Mouse (Mus musculus) stomach, embryonic 16.5 days (tissue): Measurements from ENCODE around the gene Ppm1j. TPM values are rescaled to one million over a fixed set of nuclear protein-coding genes. Genes with fewer than 3 reads are reported as not detected.

Experiments used
- ATAC-seq: fragments of 200-750 bp; cut with Nextera tagmentation; 2 replicates; pipeline ENCODE4 v1.8.0; 2017; ENCODE audit warnings: moderate number of reproducible peaks, moderate TSS enrichment; ENCODE audit not compliant: insufficient read depth, low FRiP score
- H3K27ac ChIP-seq: fragments of 300-500 bp; sonication (generic); 2 replicates; pipeline ENCODE4 v1.5.1; 2014; ENCODE audit warnings: low read length
- H3K27me3 ChIP-seq: fragments of 300-500 bp; sonication (generic); 2 replicates; pipeline ENCODE4 v1.6.1; 2014; ENCODE audit warnings: low read length, control low read depth, mixed read lengths; ENCODE audit not compliant: control insufficient read depth, insufficient read depth
- H3K36me3 ChIP-seq: fragments of 300-500 bp; sonication (generic); 2 replicates; pipeline ENCODE4 v1.6.1; 2014; ENCODE audit warnings: low read length; ENCODE audit not compliant: control insufficient read depth, insufficient read depth
- H3K4me1 ChIP-seq: fragments of 300-500 bp; sonication (generic); 2 replicates; pipeline ENCODE4 v1.6.1; 2014; ENCODE audit warnings: low read length, control low read depth, mixed read lengths; ENCODE audit not compliant: control insufficient read depth, insufficient read depth
- H3K4me2 ChIP-seq: fragments of 300-500 bp; sonication (generic); 2 replicates; pipeline ENCODE4 v1.6.1; 2014; ENCODE audit warnings: low read depth, low read length, mixed read lengths
- H3K4me3 ChIP-seq: fragments of 300-500 bp; sonication (generic); replicated peaks from 2 replicates; pipeline ENCODE4 v1.5.1; 2014; ENCODE audit warnings: mild to moderate bottlenecking, low read length
- H3K9ac ChIP-seq: fragments of 300-500 bp; sonication (generic); 2 replicates; pipeline ENCODE4 v1.6.1; 2014; ENCODE audit warnings: low read length
- H3K9me3 ChIP-seq: fragments of 300-500 bp; sonication (generic); replicated peaks from 2 replicates; pipeline ENCODE4 v1.6.1; 2016; ENCODE audit warnings: low read length, control low read depth; ENCODE audit not compliant: control insufficient read depth
- whole genome bisulfite sequencing: fragments of 180-500 bp; shearing (Covaris S2); extraction: QIAGEN DNeasy Blood & Tissue Kit; methylation state at CpG from one replicate; pipeline ENCODE4 v1.1.7; 2014; 5-methylcytosine and 5-hydroxymethylcytosine counted together
- polyA plus RNA-seq: library from polyadenylated mRNA; unstranded; fragments of >200 nt; fragmentation: Nextera tagmentation; extraction: Ambion mirVana; gene quantifications from 2 replicates; pipeline ENCODE4 v1.2.1, GENCODE M21; 2015

The Ppm1j gene
- polyA plus RNA-seq, 1 experiment from 2014 or later = 3.6 TPM

DNA sequence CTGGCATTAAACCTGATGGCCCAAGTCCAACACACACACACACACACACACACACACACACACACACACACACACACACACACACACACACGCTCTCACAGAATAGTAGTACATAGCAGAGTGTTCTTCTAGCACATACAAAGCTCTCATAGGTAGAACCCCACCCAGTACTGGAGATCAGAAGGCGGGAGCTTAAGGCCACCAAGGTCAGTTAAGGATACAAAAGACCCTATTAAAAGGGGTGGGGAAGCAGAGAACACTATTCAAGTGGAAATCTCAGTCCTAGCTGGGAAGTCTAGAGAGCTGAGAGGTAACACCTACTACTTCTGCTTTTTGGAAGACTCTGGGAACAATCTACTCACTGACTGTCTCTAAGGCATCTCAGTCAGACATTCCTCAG lies 34.5 kb downstream of the Ppm1j start:
- H3K4me2 ChIP-seq = no peak overlapping the region

GRCm38 (mm10) chr3:104816130-104816529 lies 35.3 kb downstream of the Ppm1j start:
- 85% methylated on average over 7 of the region's 7 CpGs for WGBS
- H3K4me3 ChIP-seq = no peak overlapping the region
- H3K4me1 ChIP-seq = peaks cover 31% of the 10 kb centered on the region
- H3K4me2 ChIP-seq = peak overlapping the region; percentile 73; the same call in 1 of the 2 replicates
- no peaks in the 10 kb centered on the region for H3K9me3 ChIP-seq
- no peaks in the 10 kb centered on the region for H3K27me3 ChIP-seq
- ATAC-seq = no peak
- no peak overlapping the region for H3K27ac ChIP-seq
- no peak overlapping the region for H3K9ac ChIP-seq
- H3K36me3 ChIP-seq = no peaks in the 10 kb centered on the region

More for the DNA sequence above, 34.5 kb downstream of the Ppm1j start:
- H3K4me1 ChIP-seq = peaks cover 31% of the 10 kb centered on the region
- H3K4me3 ChIP-seq = no peak overlapping the region
- no peaks in the 10 kb centered on the region for H3K9me3 ChIP-seq
- no peak for ATAC-seq
- no peak overlapping the region for H3K27ac ChIP-seq
- H3K9ac ChIP-seq = no peak overlapping the region
- H3K27me3 ChIP-seq = no peaks in the 10 kb centered on the region
- H3K36me3 ChIP-seq = no peaks in the 10 kb centered on the region
- 65% methylated on average over 2 of the region's 2 CpGs for WGBS

GRCm38 (mm10) chr3:104817481-104817990 lies 36.7 kb downstream of the Ppm1j start:
- Histone ChIP-seq H3K4me2 (peak overlapping the region; percentile 73), H3K4me1 (peaks cover 22% of the 10 kb centered on the region), H3K27ac (peak overlapping the region; percentile 97), H3K27me3 (no peaks in the 10 kb centered on the region), H3K9me3 (no peaks in the 10 kb centered on the region), H3K4me3 (peak overlapping the region; percentile 91), H3K9ac (peak overlapping the region; percentile 93), H3K36me3 (no peaks in the 10 kb centered on the region)
- 0% methylated on average over 46 of the region's 46 CpGs for WGBS
- ATAC-seq = peak; percentile 74

DNA sequence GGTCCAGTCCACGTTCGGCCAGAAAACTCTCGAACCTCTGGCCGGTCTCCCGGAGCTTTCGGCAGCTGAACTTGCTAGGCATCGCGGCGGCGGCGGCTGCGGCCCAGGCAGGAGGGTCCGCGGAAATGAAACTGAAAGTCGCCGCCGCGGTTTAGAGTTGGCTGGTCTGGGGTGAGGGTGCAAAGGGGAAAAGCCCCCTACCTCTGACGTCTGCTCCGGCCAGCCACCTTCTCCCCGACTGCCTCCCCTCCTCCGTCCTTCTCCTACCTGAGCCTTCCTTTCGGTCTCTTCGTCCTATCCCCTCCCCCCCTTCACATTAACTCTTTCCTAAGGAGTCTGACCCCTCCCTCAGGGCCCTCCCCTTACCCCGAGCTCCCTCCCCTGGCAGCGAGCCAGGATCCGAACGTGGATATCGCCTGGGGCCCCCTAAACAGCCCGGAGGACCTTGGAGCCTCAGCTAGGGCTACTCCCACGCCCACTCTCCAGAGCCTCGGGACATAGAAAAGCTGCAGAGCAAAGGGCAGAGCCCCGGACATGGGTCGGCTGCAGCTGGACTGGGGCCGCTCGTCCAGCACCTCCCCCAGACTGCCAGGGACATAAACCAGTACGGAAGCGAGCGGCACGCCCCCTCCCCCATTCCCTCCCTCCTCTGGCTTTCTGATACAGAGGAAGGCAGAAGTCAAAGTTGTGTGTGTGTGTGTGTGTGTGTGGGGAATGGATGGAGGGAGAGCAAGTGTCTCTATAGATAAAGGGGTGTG lies 37.3 kb downstream of the Ppm1j start, which contains the start of gene Mov10:
Mov10 (minus strand) TSS at position 573 of the 758 bp plus-strand sequence.
- no peaks in the 10 kb centered on the region for H3K27me3 ChIP-seq
- under 1% methylated on average over 40 of the region's 40 CpGs for WGBS

DNA sequence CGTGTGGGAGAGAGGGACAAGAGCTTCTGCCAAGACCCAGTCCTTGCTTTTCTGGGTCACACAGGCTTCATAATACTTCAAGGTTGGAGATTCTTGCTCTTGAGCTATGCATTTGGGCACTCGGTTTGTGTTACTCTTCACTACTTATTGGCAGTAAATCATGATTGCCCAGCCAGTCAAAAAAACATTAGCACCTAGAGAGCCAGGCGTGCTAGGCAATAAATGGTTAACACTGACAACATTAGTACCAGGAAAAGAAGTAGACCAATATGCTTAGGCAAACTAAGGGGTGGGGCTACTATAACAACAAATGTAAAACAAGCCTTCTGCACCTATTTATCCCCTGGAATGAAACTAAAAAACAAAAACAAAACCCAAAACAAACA lies 37.9 kb downstream of the Ppm1j start:
- no peak for ATAC-seq
- Histone ChIP-seq H3K4me2 (peak overlapping the region; percentile 73), H3K9me3 (no peaks in the 10 kb centered on the region), H3K27ac (peak overlapping the region; percentile 97), H3K27me3 (no peaks in the 10 kb centered on the region), H3K9ac (peak overlapping the region; percentile 93), H3K4me1 (peaks cover 22% of the 10 kb centered on the region), H3K36me3 (no peaks in the 10 kb centered on the region), H3K4me3 (peak overlapping the region; percentile 91)
- 2% methylated on average over 3 of the region's 3 CpGs for WGBS

More for the DNA sequence above, 37.3 kb downstream of the Ppm1j start, which contains the start of gene Mov10:
- no peaks in the 10 kb centered on the region for H3K36me3 ChIP-seq
- H3K4me2 ChIP-seq = peak within 1 kb of the TSS; percentile 73
- H3K27ac ChIP-seq = peak within 1 kb of the TSS; percentile 97
- no peaks in the 10 kb centered on the region for H3K9me3 ChIP-seq
- peak within 1 kb of the TSS; percentile 91 for H3K4me3 ChIP-seq
- peak; percentile 84 for ATAC-seq
- peak within 1 kb of the TSS; percentile 93 for H3K9ac ChIP-seq
- H3K4me1 ChIP-seq = peaks cover 22% of the 10 kb centered on the region

DNA sequence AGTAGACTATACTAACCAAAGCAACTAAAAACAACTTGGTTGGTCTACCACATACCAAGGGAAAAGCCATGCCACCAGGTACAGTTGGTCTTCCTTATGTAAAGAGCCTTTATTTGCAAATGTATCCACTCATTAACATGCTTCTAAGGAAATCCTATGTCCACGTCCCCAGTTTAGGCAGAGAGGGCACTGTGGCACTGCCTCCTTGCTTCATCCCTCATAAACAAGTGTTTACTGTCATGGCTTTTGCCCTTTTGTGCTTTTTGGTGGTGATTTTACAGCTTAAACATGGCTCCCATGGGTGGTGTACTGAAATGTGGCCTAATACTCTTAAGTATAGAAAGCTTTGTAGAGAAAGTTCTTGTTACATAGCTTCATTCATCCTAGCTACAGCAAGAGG lies 39.6 kb downstream of the Ppm1j start:
- H3K27me3 ChIP-seq = no peaks in the 10 kb centered on the region
- 68% methylated on average over 1 of the region's 1 CpGs for WGBS
- H3K9ac ChIP-seq = no peak overlapping the region
- no peaks in the 10 kb centered on the region for H3K9me3 ChIP-seq
- 0 out of 2 replicates have a peak, but pooled peaks cover 3% of the 10 kb centered on the region for H3K36me3 ChIP-seq
- H3K4me2 ChIP-seq = no peak overlapping the region
- no peak overlapping the region for H3K4me3 ChIP-seq
- H3K4me1 ChIP-seq = peaks cover 20% of the 10 kb centered on the region
- no peak overlapping the region for H3K27ac ChIP-seq
- ATAC-seq = no peak

DNA sequence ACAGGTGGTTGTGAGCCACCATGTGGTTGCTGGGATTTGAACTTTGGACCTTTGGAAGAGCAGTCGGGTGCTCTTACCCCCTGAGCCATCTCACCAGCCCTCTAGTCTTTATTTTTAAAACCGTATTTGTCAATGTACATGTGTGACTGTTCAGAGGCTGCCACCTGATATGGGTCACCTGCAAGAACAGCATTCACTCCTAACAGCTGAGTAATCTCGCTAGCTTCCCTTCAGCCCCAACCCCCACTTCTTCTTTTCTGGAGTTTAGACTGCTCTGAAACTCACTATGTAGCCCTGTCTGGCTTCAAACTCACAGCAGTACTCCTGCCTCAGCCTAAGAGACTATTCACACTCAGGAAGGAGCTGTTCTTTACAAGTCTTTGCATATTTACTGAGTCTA lies 41.6 kb downstream of the Ppm1j start:
- Histone ChIP-seq H3K36me3 (peaks cover 7% of the 10 kb centered on the region; the same call in 1 of the 2 replicates), H3K9me3 (no peaks in the 10 kb centered on the region), H3K4me2 (no peak overlapping the region), H3K4me1 (peaks cover 12% of the 10 kb centered on the region), H3K27me3 (no peaks in the 10 kb centered on the region), H3K9ac (no peak overlapping the region), H3K27ac (no peak overlapping the region), H3K4me3 (no peak overlapping the region)
- 78% methylated on average over 3 of the region's 3 CpGs for WGBS
- no peak for ATAC-seq

Other genes with a start within 250 kb of the Ppm1j start
- gene Slc16a1, start 142.4 kb upstream of the Ppm1j start, polyA plus RNA-seq = 36.6 and 36.8 TPM in 2 replicates
- 0.03 and 0.06 TPM in 2 replicates for gene Fam19a3, start 784 bp downstream of the Ppm1j start, polyA plus RNA-seq
- gene Rhoc, start 7.3 kb downstream of the Ppm1j start, polyA plus RNA-seq = 163 and 168 TPM in 2 replicates
- 68.0 and 78.2 TPM in 2 replicates for gene Mov10, start 37.5 kb downstream of the Ppm1j start, polyA plus RNA-seq
- 37.3 and 42.3 TPM in 2 replicates for gene St7l, start 82.9 kb downstream of the Ppm1j start, polyA plus RNA-seq
- gene Capza1, start 83.4 kb downstream of the Ppm1j start, polyA plus RNA-seq = 195 and 201 TPM in 2 replicates
- gene Wnt2b, start 180.9 kb downstream of the Ppm1j start, polyA plus RNA-seq = 2.1 and 3.1 TPM in 2 replicates